Mouse (Mus musculus) left cerebral cortex, adult 11 months (tissue): ENCODE results near the gene Asxl2.
"Not testable (repeated sequence)": the region's sequence is repeated elsewhere in the genome, so short reads cannot be mapped to it uniquely, and the experiment has no call there.

Experiments
- DNase-seq: peaks from one replicate; pipeline ENCODE4 v3.0.0; 2022; ENCODE audit warnings: low spot score

Asxl2 gene

GRCm38 (mm10) chr12:3426530-3427034 is at the start of gene Asxl2:
TSS of gene Asxl2 (plus strand) at chr12:3426857.
- peak; percentile 98 for DNase-seq

GRCm38 (mm10) chr12:3377190-3377589 is 49.5 kb upstream of the Asxl2 start:
- no peak for DNase-seq

- no peak for DNase-seq
These were observed 48.9 kb upstream of the Asxl2 start for GRCm38 (mm10) chr12:3377755-3378154.

GRCm38 (mm10) chr12:3384860-3385259 is 41.8 kb upstream of the Asxl2 start:
- DNase-seq = no peak

GRCm38 (mm10) chr12:3385271-3385670 is 41.4 kb upstream of the Asxl2 start:
- no peak for DNase-seq

GRCm38 (mm10) chr12:3385940-3386339 is 40.7 kb upstream of the Asxl2 start:
- DNase-seq = no peak

- no peak for DNase-seq
These were observed 38.8 kb upstream of the Asxl2 start for GRCm38 (mm10) chr12:3387891-3388290.

- no peak for DNase-seq
These were observed 37.3 kb upstream of the Asxl2 start for GRCm38 (mm10) chr12:3389394-3389793.

- DNase-seq = no peak
These were observed 36.6 kb upstream of the Asxl2 start for GRCm38 (mm10) chr12:3390071-3390470.

- peak; percentile 75 for DNase-seq
These were observed 35.9 kb upstream of the Asxl2 start for GRCm38 (mm10) chr12:3390577-3391262.

GRCm38 (mm10) chr12:3391276-3391675 is 35.4 kb upstream of the Asxl2 start:
- DNase-seq = no peak

- DNase-seq = no peak
These were observed 33.5 kb upstream of the Asxl2 start for GRCm38 (mm10) chr12:3393140-3393539.

- no peak for DNase-seq
These were observed 29.7 kb upstream of the Asxl2 start for GRCm38 (mm10) chr12:3396931-3397330.

GRCm38 (mm10) chr12:3405662-3406061 is 21.0 kb upstream of the Asxl2 start:
- not testable (repeated sequence) for DNase-seq

GRCm38 (mm10) chr12:3406585-3406984 is 20.1 kb upstream of the Asxl2 start:
- no peak for DNase-seq

- no peak for DNase-seq
These were observed 11.7 kb upstream of the Asxl2 start for GRCm38 (mm10) chr12:3414956-3415355.

- DNase-seq = no peak
These were observed 7.9 kb upstream of the Asxl2 start for GRCm38 (mm10) chr12:3418761-3419160.

- no peak for DNase-seq
These were observed 6.1 kb upstream of the Asxl2 start for GRCm38 (mm10) chr12:3420519-3420918.

GRCm38 (mm10) chr12:3422786-3423185 is 3.9 kb upstream of the Asxl2 start:
- no peak for DNase-seq

GRCm38 (mm10) chr12:3424179-3424578 is 2.5 kb upstream of the Asxl2 start:
- no peak for DNase-seq

- no peak for DNase-seq
These were observed 999 bp upstream of the Asxl2 start for GRCm38 (mm10) chr12:3425375-3426341.

- peak; percentile 52 for DNase-seq
These were observed 621 bp downstream of the Asxl2 start for GRCm38 (mm10) chr12:3427067-3427889.
